Mouse (Mus musculus) heart, embryonic 16.5 days (tissue): ENCODE results near the gene Inka2. TPM values are rescaled to one million over a fixed set of nuclear protein-coding genes. Genes with fewer than 3 reads are reported as not detected.
A peak's percentile ranks its signal among the peaks of the same experiment; 100 is the strongest.

Source experiments
- ATAC-seq: fragments of 200-750 bp; cut with Nextera tagmentation; replicated peaks from 2 replicates; pipeline ENCODE4 v1.8.0; 2017; ENCODE audit warnings: moderate number of reproducible peaks; ENCODE audit not compliant: insufficient read depth, low FRiP score; ENCODE audit errors: extremely low read depth
- H3K27ac ChIP-seq: fragments of 300-500 bp; sonication (generic); 2 replicates; pipeline ENCODE4 v1.5.1; 2014; ENCODE audit warnings: mild to moderate bottlenecking, low read length, control low read depth, moderate library complexity
- H3K27me3 ChIP-seq: fragments of 300-500 bp; sonication (generic); 2 replicates; pipeline ENCODE4 v1.6.1; 2014; ENCODE audit warnings: low read length, mixed read lengths; ENCODE audit not compliant: control insufficient read depth, insufficient read depth
- H3K36me3 ChIP-seq: fragments of 300-500 bp; sonication (generic); 2 replicates; pipeline ENCODE4 v1.6.1; 2014; ENCODE audit not compliant: control insufficient read depth, insufficient read depth
- H3K4me1 ChIP-seq: fragments of 300-500 bp; sonication (generic); 2 replicates; pipeline ENCODE4 v1.6.1; 2014; ENCODE audit warnings: low read length, mixed read lengths; ENCODE audit not compliant: control insufficient read depth, insufficient read depth
- H3K4me2 ChIP-seq: fragments of 300-500 bp; sonication (generic); 2 replicates; pipeline ENCODE4 v1.6.1; 2014; ENCODE audit warnings: low read depth, mild to moderate bottlenecking, control low read depth, low read length
- H3K4me3 ChIP-seq: fragments of 300-500 bp; sonication (generic); 2 replicates; pipeline ENCODE4 v1.5.1; 2014; ENCODE audit warnings: mild to moderate bottlenecking, control low read depth, low read length
- H3K9ac ChIP-seq: fragments of 300-500 bp; sonication (generic); 2 replicates; pipeline ENCODE4 v1.6.1; 2014; ENCODE audit warnings: low read length, control low read depth
- H3K9me3 ChIP-seq: fragments of 300-500 bp; sonication (generic); replicated peaks from 2 replicates; pipeline ENCODE4 v1.6.1; 2016; ENCODE audit warnings: low read length; ENCODE audit not compliant: control insufficient read depth
- WGBS: fragments of 180-500 bp; shearing (Covaris S2); extraction: QIAGEN DNeasy Blood & Tissue Kit; methylation state at CpG from one replicate; pipeline ENCODE4 v1.1.7; 2014; 5-methylcytosine and 5-hydroxymethylcytosine counted together
- polyA plus RNA-seq: library from polyadenylated mRNA; unstranded; fragments of >200 nt; fragmentation: Nextera tagmentation; extraction: Ambion mirVana; gene quantifications from 2 replicates; pipeline ENCODE4 v1.2.1, GENCODE M21; 2015

Inka2 gene
- polyA plus RNA-seq, 1 experiment from 2014 or later: 3.3 TPM

GRCm38 (mm10) chr3:105705061-105705549 lies 706 bp downstream of the Inka2 start:
- peak overlapping the region; percentile 65 for H3K27ac ChIP-seq
- under 1% methylated on average over 28 of the region's 28 CpGs for WGBS
- no peaks in the 10 kb centered on the region for H3K9me3 ChIP-seq
- H3K4me1 ChIP-seq: peaks cover 39% of the 10 kb centered on the region
- H3K27me3 ChIP-seq: no peaks in the 10 kb centered on the region
- H3K4me3 ChIP-seq: peak overlapping the region; percentile 68
- peak overlapping the region; percentile 79 for H3K4me2 ChIP-seq
- ATAC-seq: peak; percentile 53
- H3K36me3 ChIP-seq: no peaks in the 10 kb centered on the region
- peak overlapping the region; percentile 81 for H3K9ac ChIP-seq

GRCm38 (mm10) chr3:105705561-105705960 lies 1.2 kb downstream of the Inka2 start:
- Histone ChIP-seq H3K4me2 (peak overlapping the region; percentile 79), H3K4me3 (peak overlapping the region; percentile 68), H3K27me3 (no peaks in the 10 kb centered on the region), H3K27ac (no peak overlapping the region), H3K9me3 (no peaks in the 10 kb centered on the region), H3K4me1 (peaks cover 38% of the 10 kb centered on the region), H3K9ac (peak overlapping the region; percentile 81), H3K36me3 (no peaks in the 10 kb centered on the region)
- ATAC-seq: no peak
- 39% methylated on average over 3 of the region's 3 CpGs for WGBS

GRCm38 (mm10) chr3:105706366-105707020 lies 2.1 kb downstream of the Inka2 start:
- Histone ChIP-seq H3K4me3 (peak overlapping the region; percentile 68), H3K4me1 (peaks cover 30% of the 10 kb centered on the region), H3K4me2 (peak overlapping the region; percentile 79), H3K9ac (peak overlapping the region; percentile 4; the same call in 1 of the 2 replicates), H3K36me3 (no peaks in the 10 kb centered on the region), H3K9me3 (no peaks in the 10 kb centered on the region), H3K27ac (no peak overlapping the region), H3K27me3 (no peaks in the 10 kb centered on the region)
- no peak for ATAC-seq
- WGBS: 37% methylated on average over 4 of the region's 4 CpGs

GRCm38 (mm10) chr3:105707590-105707989 lies 3.2 kb downstream of the Inka2 start:
- Histone ChIP-seq H3K4me1 (peaks cover 23% of the 10 kb centered on the region), H3K27me3 (no peaks in the 10 kb centered on the region), H3K27ac (no peak overlapping the region), H3K36me3 (no peaks in the 10 kb centered on the region), H3K4me2 (no peak overlapping the region), H3K9me3 (no peaks in the 10 kb centered on the region), H3K9ac (no peak overlapping the region), H3K4me3 (no peak overlapping the region)
- no peak for ATAC-seq
- WGBS: 44% methylated on average over 7 of the region's 7 CpGs

GRCm38 (mm10) chr3:105710246-105710645 lies 5.8 kb downstream of the Inka2 start:
- no peak overlapping the region for H3K4me3 ChIP-seq
- H3K36me3 ChIP-seq: no peaks in the 10 kb centered on the region
- peak; percentile 11; the same call in 1 of the 2 replicates for ATAC-seq
- H3K27ac ChIP-seq: no peak overlapping the region
- no peak overlapping the region for H3K9ac ChIP-seq
- H3K4me1 ChIP-seq: peaks cover 21% of the 10 kb centered on the region
- no peak overlapping the region for H3K4me2 ChIP-seq
- WGBS: 30% methylated on average over 6 of the region's 6 CpGs
- no peaks in the 10 kb centered on the region for H3K27me3 ChIP-seq
- H3K9me3 ChIP-seq: no peaks in the 10 kb centered on the region

GRCm38 (mm10) chr3:105711741-105712140 lies 7.3 kb downstream of the Inka2 start:
- no peak overlapping the region for H3K4me3 ChIP-seq
- WGBS: 68% methylated on average over 7 of the region's 7 CpGs
- no peak overlapping the region for H3K27ac ChIP-seq
- H3K4me1 ChIP-seq: peaks cover 9% of the 10 kb centered on the region
- no peaks in the 10 kb centered on the region for H3K9me3 ChIP-seq
- no peaks in the 10 kb centered on the region for H3K27me3 ChIP-seq
- H3K4me2 ChIP-seq: no peak overlapping the region
- no peak overlapping the region for H3K9ac ChIP-seq
- no peaks in the 10 kb centered on the region for H3K36me3 ChIP-seq
- peak; percentile 42; the same call in 1 of the 2 replicates for ATAC-seq

GRCm38 (mm10) chr3:105712827-105713226 lies 8.4 kb downstream of the Inka2 start:
- Histone ChIP-seq H3K36me3 (no peaks in the 10 kb centered on the region), H3K9me3 (no peaks in the 10 kb centered on the region), H3K9ac (no peak overlapping the region), H3K4me3 (no peak overlapping the region), H3K27me3 (no peaks in the 10 kb centered on the region), H3K4me1 (peaks cover 8% of the 10 kb centered on the region), H3K27ac (no peak overlapping the region), H3K4me2 (no peak overlapping the region)
- ATAC-seq: no peak

GRCm38 (mm10) chr3:105714091-105714819 lies 9.9 kb downstream of the Inka2 start:
- 29% methylated on average over 8 of the region's 8 CpGs for WGBS
- no peak overlapping the region for H3K9ac ChIP-seq
- H3K27ac ChIP-seq: no peak overlapping the region; the same call in 1 of the 2 replicates

GRCm38 (mm10) chr3:105714820-105715167 lies 10.4 kb downstream of the Inka2 start:
- H3K36me3 ChIP-seq: no peaks in the 10 kb centered on the region
- no peak overlapping the region for H3K9ac ChIP-seq
- peaks cover 11% of the 10 kb centered on the region for H3K4me1 ChIP-seq
- no peaks in the 10 kb centered on the region for H3K27me3 ChIP-seq
- no peaks in the 10 kb centered on the region for H3K9me3 ChIP-seq
- no peak overlapping the region for H3K4me2 ChIP-seq
- no peak overlapping the region for H3K4me3 ChIP-seq
- H3K27ac ChIP-seq: no peak overlapping the region
- ATAC-seq: no peak

More at GRCm38 (mm10) chr3:105714091-105714819, 9.9 kb downstream of the Inka2 start:
- Histone ChIP-seq H3K36me3 (no peaks in the 10 kb centered on the region), H3K9me3 (no peaks in the 10 kb centered on the region), H3K4me3 (no peak overlapping the region), H3K4me2 (no peak overlapping the region), H3K27me3 (no peaks in the 10 kb centered on the region), H3K4me1 (peaks cover 11% of the 10 kb centered on the region)
- ATAC-seq: no peak
